Mouse (Mus musculus) forebrain, embryonic 13.5 days (tissue): ENCODE measurements around the gene Hmgn1. TPM values are rescaled to one million over a fixed set of nuclear protein-coding genes. Genes with fewer than 3 reads are reported as not detected.
"Not testable (repeated sequence)": the region's sequence is repeated elsewhere in the genome, so short reads cannot be mapped to it uniquely, and the experiment has no call there.

Source experiments
- ATAC-seq: fragments of 200-750 bp; cut with Nextera tagmentation; 2 replicates; pipeline ENCODE4 v1.8.0; 2017
- H3K27ac ChIP-seq: fragments of 300-500 bp; sonication (generic); 2 replicates; pipeline ENCODE4 v1.5.1; 2015; ENCODE audit warnings: inconsistent platforms, mild to moderate bottlenecking, moderate library complexity
- H3K27me3 ChIP-seq: fragments of 300-500 bp; sonication (generic); 2 replicates; pipeline ENCODE4 v1.6.1; 2015; ENCODE audit warnings: mild to moderate bottlenecking, inconsistent platforms
- H3K36me3 ChIP-seq: fragments of 300-500 bp; sonication (generic); 2 replicates; pipeline ENCODE4 v1.6.1; 2015; ENCODE audit warnings: mild to moderate bottlenecking, inconsistent platforms; ENCODE audit not compliant: poor library complexity, severe bottlenecking
- H3K4me1 ChIP-seq: fragments of 300-500 bp; sonication (generic); 2 replicates; pipeline ENCODE4 v1.6.1; 2015; ENCODE audit warnings: inconsistent platforms
- H3K4me2 ChIP-seq: fragments of 300-500 bp; sonication (generic); 2 replicates; pipeline ENCODE4 v1.6.1; 2015; ENCODE audit warnings: inconsistent platforms, mild to moderate bottlenecking, moderate library complexity
- H3K4me3 ChIP-seq: fragments of 300-500 bp; sonication (generic); 2 replicates; pipeline ENCODE4 v1.5.1; 2015; ENCODE audit warnings: mild to moderate bottlenecking, inconsistent platforms
- H3K9ac ChIP-seq: fragments of 300-500 bp; sonication (generic); 2 replicates; pipeline ENCODE4 v1.6.1; 2015; ENCODE audit warnings: mild to moderate bottlenecking, inconsistent platforms
- H3K9me3 ChIP-seq: fragments of 300-500 bp; sonication (generic); replicated peaks from 2 replicates; pipeline ENCODE4 v1.6.1; 2016; ENCODE audit warnings: inconsistent platforms
- WGBS: fragments of 180-500 bp; shearing (Covaris S2); methylation state at CpG from one replicate; pipeline ENCODE4 v1.1.7; 2015; 5-methylcytosine and 5-hydroxymethylcytosine counted together
- polyA plus RNA-seq: library from polyadenylated mRNA; unstranded; fragments of >200 nt; fragmentation: Nextera tagmentation; extraction: Ambion mirVana; gene quantifications from 2 replicates; pipeline ENCODE4 v1.2.1, GENCODE M21; 2015

Hmgn1 gene
- polyA plus RNA-seq, 1 experiment from 2014 or later, result 774 TPM

GRCm38 (mm10) chr16:96154476-96154875 is 26.9 kb upstream of the Hmgn1 start:
- Histone ChIP-seq H3K36me3 (peaks cover 51% of the 10 kb centered on the region), H3K4me2 (no peak overlapping the region), H3K4me1 (peaks cover 15% of the 10 kb centered on the region), H3K4me3 (no peak overlapping the region), H3K27me3 (no peaks in the 10 kb centered on the region), H3K27ac (no peak overlapping the region), H3K9ac (no peak overlapping the region), H3K9me3 (no peaks in the 10 kb centered on the region)
- 96% methylated on average over 2 of the region's 2 CpGs for WGBS
- no peak for ATAC-seq

- Histone ChIP-seq H3K4me2 (no peak overlapping the region), H3K9ac (no peak overlapping the region), H3K9me3 (no peaks in the 10 kb centered on the region), H3K4me1 (peaks cover 15% of the 10 kb centered on the region), H3K36me3 (peaks cover 41% of the 10 kb centered on the region), H3K27ac (no peak overlapping the region), H3K4me3 (no peak overlapping the region), H3K27me3 (no peaks in the 10 kb centered on the region)
- WGBS, result 23% methylated on average over 9 of the region's 9 CpGs
- peak; percentile 53; the same call in 1 of the 2 replicates for ATAC-seq
Observed at GRCm38 (mm10) chr16:96151551-96151950, 24.0 kb upstream of the Hmgn1 start.

- Histone ChIP-seq H3K27ac (no peak overlapping the region), H3K27me3 (no peaks in the 10 kb centered on the region), H3K9me3 (no peaks in the 10 kb centered on the region), H3K4me3 (no peak overlapping the region), H3K36me3 (peaks cover 39% of the 10 kb centered on the region), H3K9ac (no peak overlapping the region), H3K4me2 (no peak overlapping the region), H3K4me1 (peaks cover 20% of the 10 kb centered on the region)
- ATAC-seq, result no peak
- 75% methylated on average over 4 of the region's 4 CpGs for WGBS
Observed at GRCm38 (mm10) chr16:96150995-96151394, 23.5 kb upstream of the Hmgn1 start.

GRCm38 (mm10) chr16:96149311-96149710 is 21.8 kb upstream of the Hmgn1 start:
- Histone ChIP-seq H3K9ac (no peak overlapping the region), H3K4me1 (peaks cover 23% of the 10 kb centered on the region), H3K27me3 (no peaks in the 10 kb centered on the region), H3K9me3 (no peaks in the 10 kb centered on the region), H3K4me2 (no peak overlapping the region), H3K36me3 (peaks cover 23% of the 10 kb centered on the region), H3K27ac (no peak overlapping the region), H3K4me3 (no peak overlapping the region)
- WGBS, result 80% methylated on average over 9 of the region's 9 CpGs
- ATAC-seq, result no peak

- 85% methylated on average over 6 of the region's 6 CpGs for WGBS
- peaks cover 19% of the 10 kb centered on the region for H3K36me3 ChIP-seq
- no peaks in the 10 kb centered on the region for H3K27me3 ChIP-seq
- no peak for ATAC-seq
- H3K4me3 ChIP-seq, result no peak overlapping the region
- no peak overlapping the region for H3K27ac ChIP-seq
- peaks cover 23% of the 10 kb centered on the region for H3K4me1 ChIP-seq
- H3K9ac ChIP-seq, result no peak overlapping the region
- H3K4me2 ChIP-seq, result no peak overlapping the region
- H3K9me3 ChIP-seq, result no peaks in the 10 kb centered on the region
Observed at GRCm38 (mm10) chr16:96148834-96149233, 21.3 kb upstream of the Hmgn1 start.

GRCm38 (mm10) chr16:96145814-96146213 is 18.3 kb upstream of the Hmgn1 start:
- peak overlapping the region; percentile 69 for H3K4me3 ChIP-seq
- peaks cover 23% of the 10 kb centered on the region for H3K4me1 ChIP-seq
- H3K4me2 ChIP-seq, result peak overlapping the region; percentile 75
- 0 out of 2 replicates have a peak, but pooled peaks cover 4% of the 10 kb centered on the region for H3K9me3 ChIP-seq
- H3K27me3 ChIP-seq, result no peaks in the 10 kb centered on the region
- peak overlapping the region; percentile 79 for H3K9ac ChIP-seq
- no peaks in the 10 kb centered on the region for H3K36me3 ChIP-seq
- WGBS, result 1% methylated on average over 5 of the region's 5 CpGs
- ATAC-seq, result peak; percentile 13
- peak overlapping the region; percentile 52 for H3K27ac ChIP-seq

- ATAC-seq, result peak; percentile 98
- Histone ChIP-seq H3K27me3 (no peaks in the 10 kb centered on the region), H3K9ac (peak within 1 kb of the TSS; percentile 79), H3K4me1 (peaks cover 23% of the 10 kb centered on the region), H3K27ac (peak within 1 kb of the TSS; percentile 52), H3K4me3 (peak within 1 kb of the TSS; percentile 69), H3K9me3 (0 out of 2 replicates have a peak, but pooled peaks cover 4% of the 10 kb centered on the region), H3K36me3 (no peaks in the 10 kb centered on the region), H3K4me2 (peak within 1 kb of the TSS; percentile 75)
- WGBS, result under 1% methylated on average over 68 of the region's 68 CpGs
Observed at GRCm38 (mm10) chr16:96145110-96145800, 17.7 kb upstream of the Hmgn1 start, which contains the start of gene Wrb. Gene Wrb (plus strand): TSS chr16:96145407.

GRCm38 (mm10) chr16:96144748-96145109 is 17.2 kb upstream of the Hmgn1 start:
- not testable (repeated sequence) for H3K4me2 ChIP-seq, H3K36me3 ChIP-seq, H3K9me3 ChIP-seq, H3K27ac ChIP-seq, H3K9ac ChIP-seq, H3K27me3 ChIP-seq
- peak overlapping the region; percentile 69 for H3K4me3 ChIP-seq
- WGBS, result 28% methylated on average over 6 of the region's 6 CpGs
- ATAC-seq, result peak; percentile 28
- peaks cover 23% of the 10 kb centered on the region for H3K4me1 ChIP-seq

GRCm38 (mm10) chr16:96128466-96128865 is 937 bp upstream of the Hmgn1 start:
- WGBS, result 1% methylated on average over 9 of the region's 9 CpGs
- peaks cover 29% of the 10 kb centered on the region for H3K36me3 ChIP-seq
- H3K9ac ChIP-seq, result peak overlapping the region; percentile 88
- peaks cover 39% of the 10 kb centered on the region for H3K4me1 ChIP-seq
- no peak for ATAC-seq
- no peaks in the 10 kb centered on the region for H3K27me3 ChIP-seq
- peak overlapping the region; percentile 89 for H3K4me2 ChIP-seq
- peak overlapping the region; percentile 69 for H3K4me3 ChIP-seq
- H3K27ac ChIP-seq, result peak overlapping the region; percentile 98
- no peaks in the 10 kb centered on the region for H3K9me3 ChIP-seq

- H3K9me3 ChIP-seq, result no peaks in the 10 kb centered on the region
- H3K27ac ChIP-seq, result peak overlapping the region; percentile 98
- 0% methylated on average over 38 of the region's 52 CpGs for WGBS
- ATAC-seq, result peak; percentile 78
- peaks cover 39% of the 10 kb centered on the region for H3K4me1 ChIP-seq
- peaks cover 41% of the 10 kb centered on the region for H3K36me3 ChIP-seq
- peak overlapping the region; percentile 89 for H3K4me2 ChIP-seq
- H3K9ac ChIP-seq, result peak overlapping the region; percentile 88
- peak overlapping the region; percentile 69 for H3K4me3 ChIP-seq
- no peaks in the 10 kb centered on the region for H3K27me3 ChIP-seq
Observed at GRCm38 (mm10) chr16:96127288-96127656, 257 bp downstream of the Hmgn1 start.

- peak overlapping the region; percentile 89 for H3K4me2 ChIP-seq
- peak overlapping the region; percentile 88 for H3K9ac ChIP-seq
- 5% methylated on average over 19 of the region's 19 CpGs for WGBS
- no peaks in the 10 kb centered on the region for H3K27me3 ChIP-seq
- H3K4me1 ChIP-seq, result peaks cover 39% of the 10 kb centered on the region
- no peak for ATAC-seq
- H3K4me3 ChIP-seq, result peak overlapping the region; percentile 69
- H3K36me3 ChIP-seq, result peaks cover 42% of the 10 kb centered on the region
- no peaks in the 10 kb centered on the region for H3K9me3 ChIP-seq
- H3K27ac ChIP-seq, result peak overlapping the region; percentile 98
Observed at GRCm38 (mm10) chr16:96126684-96127171, 801 bp downstream of the Hmgn1 start.

- ATAC-seq, result no peak
- H3K4me2 ChIP-seq, result no peak overlapping the region
- no peak overlapping the region for H3K9ac ChIP-seq
- H3K27ac ChIP-seq, result no peak overlapping the region
- H3K9me3 ChIP-seq, result no peaks in the 10 kb centered on the region
- peaks cover 15% of the 10 kb centered on the region for H3K4me1 ChIP-seq
- WGBS, result 85% methylated on average over 4 of the region's 4 CpGs
- H3K4me3 ChIP-seq, result no peak overlapping the region
- peaks cover 59% of the 10 kb centered on the region for H3K36me3 ChIP-seq
- H3K27me3 ChIP-seq, result no peaks in the 10 kb centered on the region
Observed at GRCm38 (mm10) chr16:96120022-96120623, 7.4 kb downstream of the Hmgn1 start.
